Mouse (Mus musculus) WW6 (cell line): Measurements from ENCODE around the gene Mpnd.

Experiments used
- DNase-seq: peaks from one replicate; pipeline ENCODE4 v3.0.0-alpha.2; 2013; ENCODE audit warnings: low read depth, low spot score

The Mpnd gene

DNA sequence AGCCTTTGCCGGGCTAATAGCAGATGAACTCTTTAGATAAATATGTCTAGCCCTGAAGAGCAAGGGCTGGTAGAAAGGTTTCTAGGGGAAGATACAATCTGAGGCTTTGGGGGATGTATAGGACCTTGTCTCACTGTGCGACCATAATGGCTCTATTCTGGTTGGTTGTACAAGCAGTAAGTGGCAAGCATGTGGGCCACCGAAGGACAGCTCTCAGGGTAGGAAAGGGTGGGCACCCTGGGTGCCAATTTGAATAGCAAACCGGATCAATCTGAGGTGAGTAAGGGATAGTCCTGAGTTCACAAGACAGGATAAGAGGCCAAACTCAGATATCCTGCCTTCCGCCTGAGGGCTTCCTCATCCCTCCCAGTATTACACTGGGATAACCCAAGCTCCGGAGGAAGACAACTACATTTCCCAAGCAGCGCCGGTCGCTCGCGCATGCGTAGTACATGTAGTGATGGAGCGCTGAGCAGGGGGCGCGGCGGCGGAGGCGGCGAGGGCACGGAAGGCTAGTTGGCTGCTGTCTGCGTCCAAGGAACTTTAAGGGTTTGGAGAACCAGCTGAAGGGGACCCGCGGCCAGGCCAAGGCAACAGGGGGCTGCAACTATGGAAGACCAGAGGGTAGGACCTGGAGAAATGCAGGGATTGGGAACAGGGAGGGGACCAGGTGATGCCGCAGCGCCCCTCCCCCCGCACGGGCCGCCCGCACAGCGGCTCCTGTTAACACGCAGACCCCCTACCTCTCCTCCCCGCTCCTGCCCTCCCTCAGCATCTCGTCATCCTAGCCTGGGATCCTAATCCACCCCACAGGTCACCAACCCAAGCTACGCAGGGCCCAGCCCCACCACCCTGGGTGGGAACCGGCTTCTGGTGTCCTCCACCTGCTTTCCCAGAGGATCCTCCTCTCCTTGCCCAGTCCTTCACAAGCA lies 19.2 kb upstream of the Mpnd start, which contains the start of gene Fsd1:
Gene Fsd1 (plus strand): TSS at position 480 of the 932 bp plus-strand sequence.
- DNase-seq, result peak; percentile 67

GRCm38 (mm10) chr17:55990278-55990898 lies 15.1 kb upstream of the Mpnd start:
- DNase-seq, result no peak

DNA sequence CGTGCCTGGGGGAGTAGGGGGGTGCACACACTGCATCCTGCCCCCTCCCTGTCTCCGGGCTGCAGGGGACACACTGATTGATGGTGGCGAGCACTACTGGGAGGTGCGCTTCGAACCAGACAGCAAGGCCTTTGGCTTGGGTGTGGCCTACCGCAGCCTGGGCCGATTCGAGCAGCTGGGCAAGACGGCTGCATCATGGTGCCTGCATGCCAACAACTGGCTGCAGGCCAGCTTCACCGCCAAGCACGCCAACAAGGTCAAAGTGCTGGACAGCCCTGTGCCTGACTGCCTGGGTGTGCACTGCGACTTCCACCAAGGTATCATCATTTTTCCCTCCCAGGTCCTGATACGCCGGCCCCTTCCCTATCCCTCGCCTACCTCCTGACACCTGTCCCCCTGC lies 9.5 kb upstream of the Mpnd start:
- no peak for DNase-seq

DNA sequence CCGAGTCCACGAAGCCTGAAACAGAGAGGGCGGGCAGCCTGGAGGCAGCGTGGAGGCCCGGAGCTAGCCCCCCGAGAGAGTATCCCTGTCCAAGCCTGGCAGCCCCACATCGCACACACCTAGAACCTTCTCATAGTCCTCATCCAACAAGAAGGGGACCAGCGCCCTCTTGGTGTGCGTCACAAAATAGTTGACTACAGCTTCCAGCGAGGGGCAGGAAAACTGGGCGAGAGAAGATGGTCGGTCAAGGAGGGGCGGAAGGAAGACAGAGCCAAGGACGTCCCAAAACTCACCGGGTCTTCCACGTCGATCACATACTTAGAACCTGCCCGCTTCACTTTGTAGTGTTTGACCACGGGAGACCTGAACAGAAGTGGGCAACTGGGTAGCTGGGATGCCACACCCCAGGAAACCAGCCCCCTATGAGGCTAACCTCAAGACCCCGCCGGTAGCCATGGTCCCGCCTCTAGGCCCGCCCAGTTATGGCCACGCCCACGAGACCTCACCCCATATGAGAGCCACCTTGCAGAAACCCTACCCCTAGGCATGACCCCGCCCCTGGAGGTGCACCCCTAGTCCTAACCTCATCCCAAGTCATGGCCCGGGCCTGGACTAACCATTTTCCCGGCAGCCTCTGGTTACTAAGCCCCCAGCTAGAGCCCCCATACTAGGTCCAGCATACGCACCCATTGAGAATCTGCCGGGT lies 5.6 kb upstream of the Mpnd start:
- peak; percentile 58 for DNase-seq

- DNase-seq, result no peak
Observed at GRCm38 (mm10) chr17:56003000-56003399, 2.5 kb upstream of the Mpnd start.

DNA sequence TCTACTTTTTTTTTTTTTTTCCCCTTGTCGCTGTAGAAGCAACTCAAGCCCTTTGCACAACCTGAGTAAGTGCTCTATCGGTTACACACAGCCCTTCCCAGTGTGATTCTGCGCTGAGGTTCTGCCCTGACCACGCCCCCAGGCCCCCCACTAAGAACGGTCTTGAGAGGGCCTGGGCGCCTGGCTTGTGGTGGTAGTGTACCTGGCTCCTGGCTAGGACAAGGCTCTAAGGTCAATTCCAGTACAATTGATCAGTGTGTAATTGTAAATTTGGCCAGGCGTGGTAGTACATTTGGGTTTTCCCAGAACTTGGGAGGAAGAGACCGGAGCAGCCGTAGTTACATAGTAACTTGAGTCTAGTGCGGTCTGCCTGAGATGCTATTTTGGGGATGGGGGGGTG lies 1.4 kb downstream of the Mpnd start:
- no peak for DNase-seq

GRCm38 (mm10) chr17:56007444-56008355 lies 2.2 kb downstream of the Mpnd start:
- no peak for DNase-seq

- DNase-seq, result peak; percentile 88
Observed at GRCm38 (mm10) chr17:56008356-56009087, 3.0 kb downstream of the Mpnd start.

- peak; percentile 75 for DNase-seq
Observed at GRCm38 (mm10) chr17:56009088-56009961, 3.8 kb downstream of the Mpnd start.

- no peak for DNase-seq
Observed at GRCm38 (mm10) chr17:56009962-56010240, 4.4 kb downstream of the Mpnd start.

- no peak for DNase-seq
Observed at GRCm38 (mm10) chr17:56010255-56010654, 4.7 kb downstream of the Mpnd start.

DNA sequence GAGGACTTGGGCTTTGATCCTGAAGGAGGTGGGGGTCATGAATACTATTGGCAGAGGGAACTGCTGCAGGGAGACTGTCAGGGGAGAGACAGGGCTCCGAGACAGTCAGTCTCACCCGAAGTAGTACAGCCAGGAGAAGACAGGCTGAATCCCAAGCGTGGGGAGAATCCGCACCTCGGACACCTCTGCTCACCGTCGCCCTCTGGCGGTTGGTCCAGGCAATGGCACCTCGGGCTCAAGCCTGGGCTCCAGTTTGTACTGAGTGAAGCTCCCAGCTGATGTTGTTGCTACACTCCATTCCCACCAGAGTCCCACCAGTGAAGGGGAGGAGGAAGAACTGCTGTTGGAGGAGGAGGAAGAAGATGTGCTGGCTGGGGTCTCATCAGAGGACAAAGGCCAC lies 5.2 kb downstream of the Mpnd start:
- DNase-seq, result no peak

GRCm38 (mm10) chr17:56011441-56011840 lies 5.9 kb downstream of the Mpnd start:
- no peak for DNase-seq

DNA sequence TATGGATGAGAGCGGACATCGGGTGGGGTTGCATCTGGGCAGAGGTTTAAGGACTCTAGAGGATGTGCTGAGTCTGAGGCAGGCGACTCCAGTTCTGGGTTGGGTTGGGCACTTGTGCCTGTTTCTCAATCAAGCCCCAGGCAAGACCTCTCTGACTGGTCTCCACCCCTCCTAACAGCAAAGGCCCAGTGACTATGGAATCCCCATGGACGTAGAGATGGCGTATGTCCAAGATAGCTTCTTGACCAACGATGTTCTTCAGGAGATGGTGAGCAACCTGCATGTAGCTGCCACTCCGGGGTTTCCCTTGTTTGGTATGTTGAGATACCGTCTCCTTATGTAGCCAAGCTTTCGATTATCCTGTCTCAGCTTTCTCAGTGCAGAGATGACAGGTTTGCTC lies 9.8 kb downstream of the Mpnd start:
- DNase-seq, result no peak

DNA sequence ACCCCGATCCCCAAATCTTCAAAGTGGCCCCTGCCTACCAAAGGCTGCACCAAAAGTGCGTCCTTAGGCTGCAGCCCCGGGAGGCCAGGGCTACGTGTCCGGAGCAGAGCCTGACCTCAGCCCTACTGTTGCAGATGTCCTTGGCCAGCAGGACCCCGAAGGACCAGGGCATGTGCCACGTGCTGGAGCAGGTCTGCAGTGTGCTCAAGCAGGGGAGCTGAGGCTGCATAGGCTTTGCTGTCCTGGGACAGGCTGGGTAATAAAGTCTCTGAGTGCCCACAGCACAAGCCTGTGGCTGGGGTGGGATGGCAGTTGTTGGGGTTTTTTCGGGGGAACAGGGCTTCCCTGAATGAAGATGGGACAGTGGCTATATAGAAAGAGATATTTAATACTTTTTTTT lies 10.9 kb downstream of the Mpnd start:
- no peak for DNase-seq

DNA sequence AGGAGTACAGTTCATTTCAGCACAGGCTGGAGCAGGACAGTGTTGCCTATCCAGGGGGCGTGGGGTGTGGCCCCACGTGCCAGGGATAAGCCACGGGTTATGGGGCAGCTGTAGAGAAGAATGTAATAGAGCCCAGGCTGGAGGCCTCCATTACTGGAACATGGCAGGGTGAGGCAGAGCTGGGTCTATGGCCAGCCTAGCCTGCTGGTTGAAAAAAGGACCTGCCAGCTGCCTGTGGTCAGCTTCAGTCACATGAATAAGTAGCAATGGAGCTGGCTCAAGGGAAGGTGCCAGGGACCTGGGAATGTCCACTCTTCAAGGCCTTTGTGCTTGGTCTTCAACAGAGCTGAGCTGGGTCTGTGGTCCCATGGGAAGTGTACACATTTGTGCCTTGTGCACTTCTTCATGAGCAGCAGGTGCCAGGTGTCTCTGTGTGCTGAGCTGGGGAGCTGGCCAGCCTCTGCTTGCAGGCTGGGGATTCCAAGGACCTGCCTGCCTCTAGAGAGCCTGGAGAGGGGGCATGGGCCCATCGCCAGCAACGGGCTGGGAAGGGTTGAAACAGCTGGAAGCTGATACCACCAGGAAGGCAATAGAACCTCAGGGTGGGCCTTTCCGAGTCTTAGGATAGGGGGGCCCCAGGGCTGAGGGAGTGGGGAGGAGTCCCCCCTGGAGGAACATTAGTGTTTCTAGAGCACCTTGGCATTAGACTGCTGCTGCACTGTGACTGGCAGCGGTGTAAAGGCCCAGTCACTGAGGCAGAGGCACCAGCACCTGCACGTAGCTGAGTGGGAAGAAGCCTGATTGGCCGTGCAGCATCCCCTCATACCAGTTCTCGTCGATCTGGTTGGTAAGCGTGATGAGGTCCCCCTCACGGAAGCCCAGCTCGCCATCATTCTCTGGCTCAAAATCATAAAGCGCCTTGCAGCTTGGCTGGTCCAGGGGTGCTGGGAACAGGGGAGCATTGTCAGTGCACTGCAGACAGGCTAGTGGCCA lies 11.6 kb downstream of the Mpnd start:
- no peak for DNase-seq

GRCm38 (mm10) chr17:56017848-56018247 lies 12.3 kb downstream of the Mpnd start:
- no peak for DNase-seq

DNA sequence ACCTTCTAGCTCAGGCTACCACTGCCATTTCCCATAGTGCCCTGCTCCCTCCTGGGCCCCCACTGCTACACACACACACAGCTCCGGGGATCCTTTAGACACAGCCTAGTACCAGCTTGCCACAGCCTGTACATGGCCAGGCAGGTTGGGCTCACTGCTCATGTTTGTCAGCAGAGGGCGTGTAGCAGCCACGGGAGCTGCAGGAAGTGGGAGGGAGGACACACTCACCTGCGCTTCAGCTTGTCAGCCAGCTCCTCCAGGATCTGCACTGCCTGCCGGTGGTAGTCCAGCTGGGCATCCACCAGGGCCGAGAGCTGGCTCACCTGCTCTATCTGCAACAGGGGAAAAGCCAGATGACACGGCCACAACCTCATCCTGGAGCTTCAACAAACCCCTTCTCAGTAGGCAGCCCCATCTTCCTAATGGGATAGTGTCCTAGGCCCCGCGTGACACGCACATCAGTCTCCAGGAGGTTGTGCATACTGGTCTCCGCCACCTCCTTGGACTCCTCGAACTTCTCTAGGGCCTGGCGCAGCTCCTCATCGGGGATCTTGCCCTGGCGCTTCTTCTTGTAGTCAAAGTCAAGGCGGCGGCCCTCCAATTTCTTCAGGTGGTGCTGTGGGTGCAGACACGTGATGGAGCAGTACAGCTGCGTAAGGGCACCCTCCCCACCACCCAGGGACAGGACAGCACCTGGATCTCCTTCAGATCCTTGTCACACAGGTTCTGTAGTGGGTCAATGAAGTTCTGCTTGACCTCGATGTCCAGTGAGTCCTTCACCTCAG lies 13.0 kb downstream of the Mpnd start:
- DNase-seq, result no peak
